Mouse (Mus musculus) layer of hippocampus, postnatal 25 days (tissue): ENCODE measurements at regions not wholly inside any gene's neighbourhood (a gene's known extent, or its start where the extent isn't known, plus 50 kb on each side); places are given as distances from the start of the nearest gene placed in this dataset.
A peak's percentile ranks its signal among the peaks of the same experiment; 100 is the strongest.
"Not testable (repeated sequence)": the region's sequence is repeated elsewhere in the genome, so short reads cannot be mapped to it uniquely, and the experiment has no call there.

ENCODE experiments used
- DNase-seq, 2 experiments: peaks; one replicate each; pipeline ENCODE4 v3.0.0; 2022; ENCODE audit warnings: mixed read lengths in 2 of 2, low spot score in 1 of 2; ENCODE audit errors: extremely low spot score in 1 of 2

DNA sequence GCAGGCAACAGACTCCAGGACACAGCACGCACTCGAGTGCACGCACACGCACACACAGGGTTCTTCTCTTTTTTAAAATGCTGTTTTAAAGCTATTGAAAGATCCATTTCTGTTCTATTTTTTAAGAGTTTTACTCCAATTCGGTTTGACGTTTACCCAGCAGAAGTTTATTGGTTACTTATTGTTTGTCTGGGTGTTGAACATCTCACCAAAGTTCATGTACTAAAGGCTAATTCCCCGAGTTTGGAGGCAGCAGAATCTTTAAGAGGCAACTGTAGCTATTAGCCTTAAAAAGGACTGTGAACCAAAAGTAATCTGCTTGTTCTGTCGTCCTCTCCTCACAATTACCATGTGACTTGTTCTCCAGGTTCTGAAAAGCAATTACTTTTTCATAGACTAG, 263.0 kb upstream of the Nfia start:
- DNase-seq, result no peak

DNA sequence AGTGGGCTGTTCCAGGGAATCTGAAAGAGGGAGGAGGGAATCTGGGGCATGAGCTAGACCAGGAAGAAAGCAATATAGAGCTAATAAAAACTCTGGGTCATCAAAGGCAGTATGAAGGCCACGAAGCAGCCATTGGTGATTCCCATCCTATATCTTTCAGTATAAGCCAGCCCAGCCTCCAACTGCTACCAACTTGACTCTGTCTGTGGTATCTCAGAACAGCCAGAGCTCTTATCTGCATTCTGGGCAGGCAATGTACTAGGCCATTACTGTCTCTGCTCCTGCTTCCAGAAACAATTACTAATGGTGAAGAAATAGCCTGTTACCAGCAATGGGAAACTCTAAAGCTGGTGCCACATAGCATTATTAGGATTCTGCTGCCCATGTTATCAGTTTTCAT, 266.8 kb upstream of the Nfia start:
- no peak for DNase-seq

DNA sequence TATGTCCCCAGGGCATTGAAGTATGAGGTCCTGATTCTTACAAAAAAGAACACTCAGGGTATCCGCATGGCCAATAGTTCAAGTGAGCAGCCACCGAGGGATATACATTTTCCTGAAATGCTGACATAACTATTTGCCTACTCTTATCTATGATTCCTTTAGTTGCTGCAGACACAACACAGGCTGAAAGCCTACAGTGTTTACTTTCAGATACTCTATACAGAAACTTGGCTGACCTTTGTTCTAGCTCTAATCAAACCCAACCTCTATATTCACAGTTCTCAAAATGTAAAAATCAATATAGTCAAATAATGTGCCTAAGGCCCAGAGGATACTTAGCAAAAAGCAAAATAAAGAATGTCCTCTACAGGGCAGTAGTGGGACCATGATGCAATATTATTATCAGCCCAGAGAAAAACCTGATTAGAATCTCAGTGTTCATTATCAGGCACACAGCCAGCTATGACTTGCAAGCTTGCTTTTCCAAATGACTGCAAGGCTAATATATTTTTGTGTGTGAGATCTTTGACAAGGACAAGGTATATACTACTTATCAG, 281.2 kb upstream of the Nfia start:
- no peak for DNase-seq

DNA sequence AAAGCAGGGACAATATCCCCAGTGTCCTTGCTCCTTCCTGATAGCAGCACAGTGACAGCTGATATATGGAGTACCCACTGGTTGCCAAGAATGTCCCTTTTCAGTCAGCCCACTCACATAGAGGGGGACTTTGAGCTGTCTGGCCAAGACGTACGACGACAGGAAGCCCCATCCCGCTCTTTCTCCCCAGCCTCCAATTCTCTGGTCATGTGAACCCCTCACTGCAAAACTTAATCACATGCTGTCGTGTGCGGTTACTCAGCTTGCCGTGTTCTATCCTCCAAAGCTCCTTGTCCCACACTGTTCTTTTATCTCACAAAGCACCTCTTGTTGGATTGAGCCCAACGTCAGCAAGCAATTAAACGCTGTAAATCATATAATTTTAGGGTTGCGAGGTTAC, 286.2 kb upstream of the Nfia start:
- DNase-seq, result no peak

DNA sequence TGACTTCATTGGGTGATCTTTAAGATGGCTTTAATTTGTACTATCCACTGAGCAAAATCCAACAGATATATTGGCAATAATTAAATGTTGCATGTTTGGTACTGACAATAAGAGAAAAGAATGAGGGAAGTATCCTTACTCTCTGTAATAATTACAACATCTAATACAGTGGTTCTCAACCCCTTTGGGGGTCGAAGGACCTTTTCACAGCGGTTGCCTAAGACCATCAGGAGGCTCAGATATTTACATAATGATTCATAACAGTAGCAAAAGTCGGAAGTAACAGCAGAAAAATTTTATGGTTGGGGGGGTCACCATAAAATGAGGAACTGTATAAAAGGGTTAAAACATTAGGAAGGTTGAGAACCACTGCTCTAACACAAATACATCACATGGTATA, 287.3 kb upstream of the Nfia start:
- DNase-seq, result no peak

DNA sequence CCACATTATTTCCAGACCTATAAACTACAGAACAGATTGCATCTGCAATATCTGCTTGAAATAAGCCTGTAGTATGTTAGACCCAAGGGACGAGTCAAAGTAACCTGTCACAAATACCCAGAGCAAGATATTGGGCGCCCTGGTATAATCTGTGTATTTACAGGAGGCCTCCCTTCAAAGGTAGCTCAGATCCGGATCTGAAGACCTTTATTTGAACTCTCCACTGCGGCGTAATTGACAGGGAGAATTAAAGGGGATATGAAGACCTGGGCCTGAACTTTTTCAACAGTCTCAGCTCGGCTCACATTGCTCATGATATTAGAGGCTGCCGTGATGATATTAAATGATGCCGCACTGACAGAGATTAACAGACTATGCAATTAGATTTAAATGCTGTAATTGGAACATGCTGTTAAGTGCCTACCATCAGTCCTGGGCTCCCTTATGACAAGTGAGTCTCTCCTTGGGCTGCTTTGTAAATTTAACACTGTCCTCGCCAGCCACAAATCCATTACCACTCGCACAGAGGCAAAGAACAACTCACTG, 289.8 kb upstream of the Nfia start:
- no peak for DNase-seq

DNA sequence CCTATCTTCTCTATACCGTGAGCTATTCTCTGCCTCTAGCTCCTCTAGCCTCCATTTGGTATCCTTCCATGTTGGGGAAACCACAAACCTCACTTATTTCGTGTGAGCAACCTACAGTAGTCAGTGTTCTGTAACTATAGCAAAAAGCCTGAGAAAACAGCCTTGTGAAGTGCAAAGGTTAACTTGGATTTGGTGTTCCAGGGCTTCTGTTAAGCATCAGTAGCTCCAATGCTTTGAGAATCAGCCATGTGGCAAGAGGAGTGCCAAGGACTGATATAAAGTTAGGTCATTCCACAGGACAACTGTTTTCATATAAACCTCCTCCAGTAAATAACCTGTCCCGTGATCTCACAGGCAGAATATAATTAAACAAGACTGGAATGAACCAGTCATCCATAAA, 290.7 kb upstream of the Nfia start:
- DNase-seq, result no peak

DNA sequence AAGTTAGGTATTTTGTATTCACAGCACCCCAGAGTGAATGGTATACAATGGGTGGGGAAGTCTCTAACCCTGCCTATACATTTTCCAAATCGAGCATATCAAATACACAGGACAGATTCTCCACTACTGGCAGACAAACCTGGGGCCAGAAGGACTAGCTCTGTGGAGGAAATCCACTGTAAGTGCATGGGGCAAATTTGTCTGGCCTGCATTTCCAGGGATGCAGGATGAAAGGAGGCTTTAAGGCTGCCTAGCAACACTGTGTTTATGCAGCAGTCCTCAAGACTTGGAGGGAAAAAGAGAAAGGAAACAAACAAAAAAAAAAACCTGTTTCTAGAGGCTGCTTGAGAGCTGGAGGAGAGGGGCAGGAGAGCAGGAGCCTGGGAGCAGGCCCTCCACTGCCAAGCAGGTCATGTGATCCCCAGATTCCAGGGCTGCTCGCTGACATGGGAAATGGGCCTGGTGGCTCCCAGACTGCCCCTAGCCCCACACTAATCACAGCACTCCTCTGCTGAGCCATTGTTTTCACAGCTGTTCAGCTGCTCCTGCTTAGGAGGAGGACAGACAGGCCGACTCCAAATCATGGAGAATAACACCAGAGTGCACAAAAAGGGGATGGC, 293.7 kb upstream of the Gm10192 start:
- DNase-seq, result no peak

DNA sequence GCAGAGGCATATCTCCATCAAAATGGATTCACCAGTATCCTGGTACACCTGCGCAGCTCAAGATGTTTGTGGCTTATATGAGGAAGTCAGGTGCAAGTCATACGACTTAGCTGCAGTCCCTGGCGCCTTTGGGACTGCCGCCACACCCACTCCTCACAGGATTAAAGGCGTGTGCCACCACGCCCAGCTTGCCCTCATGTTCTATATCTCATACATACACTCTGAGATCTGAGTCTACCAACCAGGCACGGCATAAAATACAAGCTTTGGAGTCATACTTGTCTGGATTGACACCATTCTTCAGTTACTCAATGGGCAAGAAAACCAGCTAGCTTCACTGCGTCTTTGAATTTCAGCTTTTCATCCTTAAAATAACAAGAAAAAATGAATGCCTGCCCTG, 290.5 kb upstream of the Gm10192 start:
- not testable (repeated sequence) for DNase-seq

DNA sequence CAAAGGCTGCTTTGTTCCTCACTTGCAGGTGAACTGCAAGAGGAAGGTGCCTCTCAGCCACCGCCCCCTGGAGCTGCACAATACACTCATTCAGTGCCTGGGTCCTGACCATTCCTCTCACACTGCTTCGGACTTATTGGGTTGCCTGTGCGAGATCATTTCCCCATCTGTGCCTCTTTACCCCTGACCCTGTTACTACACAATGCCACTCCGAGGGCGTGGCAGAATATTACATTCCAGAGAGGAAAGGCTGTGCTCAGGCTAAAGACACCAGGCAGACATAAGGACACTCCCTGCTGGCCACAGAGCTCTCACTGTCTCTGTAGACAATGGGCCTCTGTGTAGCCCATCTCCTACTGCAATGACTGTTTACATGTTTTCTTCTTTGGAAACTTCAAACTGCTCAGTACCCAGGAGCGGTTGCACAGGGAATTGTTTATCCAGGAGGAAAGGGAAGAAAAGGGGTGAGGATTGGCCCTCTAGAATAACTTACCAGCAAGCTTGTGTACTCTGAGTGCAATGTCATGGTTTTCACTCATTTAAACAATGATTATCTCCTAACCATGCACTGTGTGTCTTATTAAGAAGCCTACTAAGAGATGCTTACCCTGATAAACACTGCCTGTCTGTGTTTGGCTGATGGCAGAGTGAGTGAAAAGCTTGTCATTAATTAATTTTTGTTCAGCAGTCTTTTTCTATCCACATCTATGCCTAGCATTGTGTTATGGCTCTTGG, 283.1 kb upstream of the Gm10192 start:
- DNase-seq, result no peak

DNA sequence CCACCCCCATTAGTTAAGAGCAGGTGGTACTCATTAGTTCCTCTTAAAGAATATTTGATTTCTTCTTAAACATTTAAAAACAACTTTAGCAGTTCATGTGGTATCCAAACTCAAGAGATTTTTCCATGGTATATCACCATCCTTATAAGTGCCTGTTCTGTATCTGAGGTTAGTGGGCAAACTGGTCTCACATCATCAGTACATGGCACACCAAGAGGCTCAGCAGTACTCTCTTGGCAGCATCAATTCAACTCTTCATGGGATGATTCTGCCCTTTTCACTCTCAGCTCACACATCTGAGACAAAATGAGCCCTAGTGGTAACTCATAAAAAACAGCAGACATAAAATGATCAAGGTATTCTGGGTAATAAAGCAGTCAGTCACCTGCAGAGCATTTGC, 282.6 kb upstream of the Gm10192 start:
- no peak for DNase-seq

DNA sequence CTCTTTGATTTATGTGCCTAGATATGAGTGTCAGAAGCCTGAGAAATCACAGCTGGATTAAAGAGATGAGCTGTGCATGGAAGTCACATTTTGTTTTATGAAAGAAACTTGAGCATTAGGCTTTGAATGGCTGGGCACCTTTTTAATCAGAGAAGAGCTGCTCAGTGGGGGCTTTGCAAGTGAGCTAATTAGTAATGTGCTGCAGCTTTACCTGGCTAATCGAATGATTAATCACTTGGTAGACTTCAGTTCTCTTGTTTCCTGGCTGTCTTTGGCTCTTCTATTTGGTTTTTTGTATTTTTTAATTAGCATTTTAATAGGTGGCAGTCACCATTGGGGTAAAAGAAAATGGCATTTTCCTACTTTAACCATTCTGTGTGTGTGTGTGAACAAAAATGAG, 278.2 kb upstream of the Gm10192 start:
- no peak for DNase-seq

DNA sequence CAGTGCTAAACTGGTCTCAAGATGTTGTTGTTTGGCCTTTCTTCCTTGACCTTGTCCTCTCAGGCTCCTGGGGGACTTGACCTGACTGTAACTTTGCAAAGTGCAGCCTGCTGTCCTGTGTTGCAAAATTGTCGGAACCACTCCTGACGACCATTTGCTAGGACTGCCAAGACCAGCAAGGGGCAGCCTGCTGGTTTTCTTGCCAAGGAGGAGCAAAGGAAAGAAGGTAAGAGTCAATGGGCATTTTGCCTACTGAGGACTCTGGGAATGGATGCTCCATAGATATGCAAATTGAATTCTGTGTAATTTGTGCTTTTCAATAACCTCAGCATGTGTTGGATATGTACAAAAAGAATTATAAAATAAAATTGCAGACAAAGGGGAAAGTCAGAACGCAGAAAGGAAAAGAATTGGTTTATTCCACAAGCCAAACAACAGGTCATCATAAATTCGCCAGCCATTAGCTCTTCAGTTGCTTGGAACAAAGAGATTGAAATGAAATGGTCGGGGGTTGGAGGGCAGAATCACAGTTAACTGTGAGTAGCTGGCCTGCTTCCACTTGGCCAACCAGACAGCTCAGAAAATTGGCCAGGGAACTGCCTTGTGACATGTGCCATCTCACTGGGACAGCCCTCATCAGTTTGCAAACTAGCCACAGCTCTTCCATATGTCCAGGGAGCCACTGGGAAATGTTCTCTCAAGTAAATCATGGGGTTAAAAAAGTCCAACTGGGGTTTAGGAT, 256.5 kb upstream of the Gm10192 start:
- DNase-seq, result peak in 1 of 2 experiments; percentile 3

DNA sequence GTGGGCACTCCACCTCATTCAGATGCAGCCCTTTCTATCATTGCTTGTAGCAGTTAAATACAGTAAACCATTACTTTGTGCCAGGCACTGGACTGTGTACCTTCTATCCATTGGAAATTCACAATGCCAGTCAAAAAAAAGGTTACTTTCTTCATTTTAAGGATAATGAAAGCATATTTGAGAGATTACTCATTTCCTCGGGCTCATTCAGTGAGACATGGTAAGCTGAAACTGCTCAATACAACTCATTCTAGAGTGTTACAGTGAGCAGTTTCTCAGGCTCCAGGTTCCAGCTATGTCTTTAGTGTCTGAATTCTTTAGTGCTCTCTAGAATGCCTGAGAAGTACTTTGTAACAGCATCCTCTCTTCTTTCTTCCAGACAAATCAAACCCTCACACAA, 249.7 kb upstream of the Gm10192 start:
- no peak for DNase-seq

DNA sequence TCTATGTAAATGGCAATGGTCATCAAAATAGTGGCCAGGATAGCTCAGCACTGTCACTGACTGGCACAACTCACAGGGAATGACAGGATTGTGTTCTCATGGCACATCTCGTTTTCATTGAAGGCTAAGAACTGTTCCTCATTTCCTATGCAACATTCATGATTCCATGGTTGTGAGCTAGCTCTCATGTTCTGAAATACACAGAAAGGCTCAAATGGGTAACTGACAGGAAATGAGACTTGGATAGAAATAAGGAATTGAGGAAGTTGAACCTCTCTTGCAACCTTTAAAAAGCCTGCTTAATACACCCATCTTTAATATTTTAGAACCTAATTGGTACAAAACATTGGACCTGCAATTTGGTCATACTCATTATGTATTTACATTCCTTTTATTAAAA, 249.1 kb upstream of the Gm10192 start:
- DNase-seq, result no peak

DNA sequence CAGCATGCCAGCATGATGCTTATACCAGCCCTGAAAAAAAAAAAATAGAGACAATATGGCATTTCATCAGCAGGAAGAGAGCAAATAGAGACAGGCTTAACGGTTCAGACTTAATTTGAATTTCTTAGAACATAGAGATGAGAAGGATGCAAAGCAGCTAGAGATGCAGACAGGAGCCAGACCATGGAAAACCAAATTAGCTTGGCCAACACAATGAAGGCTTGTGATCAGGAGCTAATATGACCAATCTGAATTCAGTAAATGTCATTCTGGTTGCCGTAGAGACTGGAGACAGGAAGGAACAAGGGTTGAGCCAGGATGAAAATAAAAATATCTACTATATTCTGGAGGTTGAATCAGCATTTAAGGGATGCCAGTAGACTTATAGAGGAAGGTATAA, 248.3 kb upstream of the Gm10192 start:
- DNase-seq, result no peak

DNA sequence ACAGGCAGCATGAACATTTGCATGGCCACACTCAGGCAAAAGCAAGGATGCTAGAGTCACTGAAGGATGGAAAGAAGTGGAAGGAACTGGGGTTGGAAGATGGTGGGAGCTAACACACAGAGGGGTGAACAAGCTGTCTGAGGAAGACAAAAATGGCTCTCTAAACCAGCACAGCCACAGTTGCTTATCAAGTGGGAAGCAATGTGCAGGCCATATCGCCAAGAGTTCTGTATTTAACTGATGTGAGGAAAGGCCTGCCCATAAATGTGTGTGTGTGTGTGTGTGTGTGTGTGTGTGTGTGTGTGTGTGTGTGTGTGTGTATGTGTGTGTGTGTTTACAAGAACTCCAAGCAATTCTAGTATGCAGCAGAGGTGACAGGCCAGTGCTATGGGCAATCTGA, 236.9 kb upstream of the Gm10192 start:
- DNase-seq, result no peak

DNA sequence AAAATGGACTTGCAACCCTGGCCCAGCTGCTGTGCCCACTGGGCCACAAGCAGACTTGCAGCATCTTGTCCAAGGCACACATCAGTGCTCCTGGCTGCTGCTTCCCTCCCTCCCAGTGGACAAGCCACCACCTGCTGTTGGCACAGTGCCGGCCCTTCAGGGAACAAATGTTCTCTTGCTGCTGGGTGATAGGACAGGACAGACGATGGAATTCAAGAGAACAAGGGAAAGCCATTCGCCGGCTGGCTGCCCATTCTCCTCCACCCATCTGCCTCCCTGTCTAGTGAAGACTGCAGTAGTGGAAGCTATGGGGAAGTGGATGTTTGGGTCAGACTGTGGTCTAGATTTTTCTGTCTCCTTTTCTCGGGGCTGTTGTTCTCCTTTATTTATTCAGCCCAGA, 235.7 kb upstream of the Gm10192 start:
- peak in 1 of 2 experiments; percentile 40 for DNase-seq

DNA sequence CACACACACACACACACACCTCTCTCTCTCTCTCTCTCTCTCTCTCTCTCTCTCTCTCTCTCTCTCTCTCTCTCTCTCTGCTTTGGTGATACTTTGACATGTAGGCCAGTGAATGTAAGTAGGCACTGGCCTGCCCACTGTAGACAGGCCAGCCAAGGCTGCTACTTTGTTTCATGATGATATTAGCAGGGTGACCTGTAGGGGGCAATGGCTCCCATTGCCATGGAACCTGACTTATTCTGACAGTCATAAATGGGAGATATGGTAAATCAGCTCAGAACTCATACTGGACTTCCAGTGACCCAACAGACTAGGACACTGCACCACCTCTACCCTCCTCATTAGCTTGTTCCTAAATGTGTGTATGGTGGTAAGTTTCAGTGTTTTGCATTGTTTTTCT, 235.0 kb upstream of the Gm10192 start:
- no peak for DNase-seq

DNA sequence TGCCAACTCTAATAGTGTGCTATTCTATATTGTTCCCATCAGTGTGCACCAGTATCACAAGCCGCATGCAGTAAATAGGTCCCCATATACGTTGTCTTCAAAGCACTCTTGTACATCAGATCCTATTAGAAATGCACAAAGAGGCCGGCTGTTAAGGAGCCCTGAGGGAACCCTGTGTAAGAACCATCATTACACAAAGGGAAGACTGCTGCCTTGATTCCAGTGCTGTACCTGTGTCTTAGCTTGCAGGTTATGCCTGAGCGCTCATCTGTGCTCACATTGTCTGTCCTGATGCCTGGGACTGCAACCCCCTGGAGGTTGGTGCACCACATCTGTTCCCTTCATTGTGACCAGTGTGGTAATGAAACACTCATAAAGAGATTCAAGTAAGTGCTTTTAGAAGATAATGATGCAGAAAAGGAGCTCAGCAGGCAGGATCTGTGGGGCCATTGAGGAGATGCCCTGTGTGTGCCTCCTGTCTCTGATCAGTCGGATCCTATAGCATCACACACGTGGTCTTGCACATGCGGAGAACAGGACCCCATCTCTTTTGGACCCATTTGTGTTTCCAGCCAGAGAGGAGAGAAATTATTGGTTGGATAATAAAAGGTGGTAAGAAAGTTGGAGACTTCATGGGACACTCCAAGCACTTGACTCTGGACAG, 225.8 kb upstream of the Gm10192 start:
- no peak for DNase-seq
